Mouse (Mus musculus) midbrain, embryonic 14.5 days (tissue): ENCODE measurements around the gene Kcna1. TPM values are rescaled to one million over a fixed set of nuclear protein-coding genes. Genes with fewer than 3 reads are reported as not detected.
A peak's percentile ranks its signal among the peaks of the same experiment; 100 is the strongest.

Experiments
- ATAC-seq: fragments of 200-750 bp; cut with Nextera tagmentation; 2 replicates; pipeline ENCODE4 v1.8.0; 2017; ENCODE audit warnings: moderate number of reproducible peaks, moderate library complexity; ENCODE audit not compliant: low FRiP score, low TSS enrichment
- DNase-seq: peaks from one replicate; pipeline ENCODE4 v3.0.0-alpha.2; 2015
- H3K27ac ChIP-seq: fragments of 300-500 bp; sonication (generic); replicated peaks from 2 replicates; pipeline ENCODE4 v1.5.1; 2014; ENCODE audit warnings: mild to moderate bottlenecking, low read depth, low read length, moderate library complexity
- H3K27me3 ChIP-seq: fragments of 300-500 bp; sonication (generic); 2 replicates; pipeline ENCODE4 v1.6.1; 2014; ENCODE audit warnings: low read length, control low read depth, mixed read lengths; ENCODE audit not compliant: control insufficient read depth, insufficient read depth
- H3K36me3 ChIP-seq: fragments of 300-500 bp; sonication (generic); 2 replicates; pipeline ENCODE4 v1.6.1; 2014; ENCODE audit warnings: low read length, control low read depth; ENCODE audit not compliant: control insufficient read depth, insufficient read depth
- H3K4me1 ChIP-seq: fragments of 300-500 bp; sonication (generic); 2 replicates; pipeline ENCODE4 v1.6.1; 2014; ENCODE audit warnings: mild to moderate bottlenecking, antibody characterized with exemption, low read length, control low read depth; ENCODE audit not compliant: control insufficient read depth, insufficient read depth
- H3K4me2 ChIP-seq: fragments of 300-500 bp; sonication (generic); 2 replicates; pipeline ENCODE4 v1.6.1; 2014; ENCODE audit warnings: mild to moderate bottlenecking, low read length, moderate library complexity
- H3K4me3 ChIP-seq: fragments of 300-500 bp; sonication (generic); replicated peaks from 2 replicates; pipeline ENCODE4 v1.5.1; 2014; ENCODE audit warnings: low read depth, low read length
- H3K9ac ChIP-seq: fragments of 300-500 bp; sonication (generic); replicated peaks from 2 replicates; pipeline ENCODE4 v1.6.1; 2014; ENCODE audit warnings: mild to moderate bottlenecking, low read length, moderate library complexity
- H3K9me3 ChIP-seq: fragments of 300-500 bp; sonication (generic); 2 replicates; pipeline ENCODE4 v1.6.1; 2016; ENCODE audit warnings: low read length, control low read depth, mixed read lengths; ENCODE audit not compliant: control insufficient read depth
- WGBS: fragments of 180-500 bp; shearing (Covaris S2); extraction: QIAGEN DNeasy Blood & Tissue Kit; methylation state at CpG from one replicate; pipeline ENCODE4 v1.1.7; 2014; 5-methylcytosine and 5-hydroxymethylcytosine counted together
- polyA plus RNA-seq: library from polyadenylated mRNA; unstranded; fragments of >200 nt; fragmentation: Nextera tagmentation; extraction: Ambion mirVana; gene quantifications from 2 replicates; pipeline ENCODE4 v1.2.1, GENCODE M21; 2014

Kcna1 gene
- polyA plus RNA-seq, 1 experiment from 2014 or later, result 0.95 TPM

DNA sequence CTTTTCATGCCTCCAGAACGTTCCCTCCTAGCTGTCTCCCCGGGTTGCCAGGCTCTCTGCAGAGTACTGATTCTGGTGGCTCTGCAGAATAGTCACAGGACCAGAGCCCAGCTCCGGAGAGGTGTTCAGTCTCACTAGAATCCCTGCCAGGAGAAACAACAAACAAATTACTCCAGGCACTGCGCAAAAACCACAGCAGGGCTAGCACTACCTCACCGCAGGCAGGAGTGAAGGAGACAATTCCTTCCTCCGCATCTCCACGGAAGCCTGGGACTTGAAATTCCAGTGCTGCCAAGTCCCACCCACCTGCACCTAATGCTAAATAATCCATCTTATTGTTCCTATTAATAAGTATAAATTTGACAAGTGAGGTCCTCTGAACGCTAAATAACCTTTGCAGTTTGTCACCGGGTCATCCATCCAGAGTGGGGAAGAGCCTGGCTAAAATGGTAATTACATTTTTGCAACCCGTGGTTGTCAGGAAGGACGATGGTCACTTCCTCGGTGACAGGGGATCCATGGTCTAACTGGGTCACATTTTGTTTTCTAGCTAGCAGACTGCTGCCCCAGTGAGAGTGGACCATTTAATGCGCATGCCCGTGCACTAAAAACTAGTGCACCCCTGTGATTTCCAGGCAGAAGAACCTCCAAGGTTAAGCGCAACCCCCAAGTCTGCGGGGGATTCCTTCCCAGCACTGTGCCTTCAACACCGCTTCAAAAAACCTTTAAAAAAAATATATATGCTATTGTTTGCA, 36.8 kb downstream of the Kcna1 start:
- Histone ChIP-seq H3K4me1 (peaks cover 4% of the 10 kb centered on the region; the same call in 1 of the 2 replicates), H3K27me3 (no peaks in the 10 kb centered on the region), H3K4me3 (no peak overlapping the region), H3K9me3 (no peaks in the 10 kb centered on the region), H3K36me3 (no peaks in the 10 kb centered on the region), H3K27ac (no peak overlapping the region), H3K4me2 (no peak overlapping the region), H3K9ac (no peak overlapping the region)
- no peak for DNase-seq
- 70% methylated on average over 17 of the region's 17 CpGs for WGBS
- ATAC-seq, result no peak

DNA sequence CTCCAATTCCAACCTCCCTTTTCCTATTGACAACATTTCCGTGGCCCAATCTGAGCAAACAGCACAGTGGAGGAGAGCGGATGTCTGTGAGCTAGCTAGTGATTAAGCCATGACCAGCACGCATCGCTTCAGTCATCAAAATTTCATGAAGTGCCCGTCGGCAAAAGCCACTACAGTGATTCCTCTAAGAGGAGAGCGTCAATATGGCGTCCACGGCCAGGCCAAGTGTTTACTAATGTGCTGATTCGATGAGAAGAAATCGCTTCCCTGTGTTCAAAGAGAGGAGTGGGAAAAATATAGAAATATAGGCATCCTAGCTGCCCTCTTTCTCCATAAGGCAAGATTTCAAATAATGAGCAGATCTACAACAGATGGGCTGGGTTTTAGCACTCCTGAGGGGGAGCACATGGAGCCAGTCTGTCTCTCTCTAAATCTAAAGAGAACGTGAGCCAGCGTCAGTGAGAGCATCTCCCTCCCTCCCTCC, 44.3 kb downstream of the Kcna1 start:
- DNase-seq (peak; percentile 61), ATAC-seq (peak; percentile 46; the same call in 1 of the 2 replicates)
- H3K36me3 ChIP-seq, result no peaks in the 10 kb centered on the region
- WGBS, result 71% methylated on average over 13 of the region's 13 CpGs
- H3K9ac ChIP-seq, result no peak overlapping the region
- no peak overlapping the region for H3K4me2 ChIP-seq
- H3K27ac ChIP-seq, result 0 out of 2 replicates have a peak overlapping the region, but pooled peaks have one; percentile 16
- H3K4me3 ChIP-seq, result no peak overlapping the region
- H3K27me3 ChIP-seq, result no peaks in the 10 kb centered on the region
- no peaks in the 10 kb centered on the region for H3K4me1 ChIP-seq
- H3K9me3 ChIP-seq, result no peaks in the 10 kb centered on the region

GRCm38 (mm10) chr6:126599201-126599995, 46.8 kb downstream of the Kcna1 start:
- Histone ChIP-seq H3K27ac (no peak overlapping the region), H3K36me3 (no peaks in the 10 kb centered on the region), H3K4me2 (no peak overlapping the region), H3K9me3 (no peaks in the 10 kb centered on the region), H3K27me3 (no peaks in the 10 kb centered on the region), H3K9ac (no peak overlapping the region), H3K4me3 (no peak overlapping the region), H3K4me1 (no peaks in the 10 kb centered on the region)
- DNase-seq (no peak), ATAC-seq (no peak)
- WGBS, result 84% methylated on average over 3 of the region's 3 CpGs

DNA sequence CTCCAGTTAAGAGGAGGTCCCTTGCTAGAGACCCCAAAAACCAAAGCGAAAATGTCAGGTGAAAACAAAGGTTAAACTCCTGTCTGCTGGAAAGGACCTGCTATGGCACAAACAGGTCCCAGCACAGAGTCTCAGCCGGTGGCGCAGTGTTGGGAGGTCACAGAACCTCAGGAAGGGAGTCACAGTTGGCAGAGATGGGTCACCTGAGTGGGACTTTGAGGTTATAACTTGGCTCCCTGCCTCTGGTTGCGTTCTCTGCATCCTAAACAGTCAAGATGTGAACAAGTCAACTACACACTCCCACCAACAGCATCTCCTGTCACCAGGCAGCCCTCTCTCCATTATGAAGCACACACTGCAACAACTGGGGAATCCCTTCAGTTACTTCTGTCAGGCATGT, 48.4 kb downstream of the Kcna1 start:
- Histone ChIP-seq H3K27ac (no peak overlapping the region), H3K36me3 (no peaks in the 10 kb centered on the region), H3K4me2 (no peak overlapping the region), H3K9me3 (no peaks in the 10 kb centered on the region), H3K9ac (no peak overlapping the region), H3K4me1 (no peaks in the 10 kb centered on the region), H3K27me3 (no peaks in the 10 kb centered on the region), H3K4me3 (no peak overlapping the region)
- 90% methylated on average over 4 of the region's 4 CpGs for WGBS
- no peak for ATAC-seq
- DNase-seq, result no peak

DNA sequence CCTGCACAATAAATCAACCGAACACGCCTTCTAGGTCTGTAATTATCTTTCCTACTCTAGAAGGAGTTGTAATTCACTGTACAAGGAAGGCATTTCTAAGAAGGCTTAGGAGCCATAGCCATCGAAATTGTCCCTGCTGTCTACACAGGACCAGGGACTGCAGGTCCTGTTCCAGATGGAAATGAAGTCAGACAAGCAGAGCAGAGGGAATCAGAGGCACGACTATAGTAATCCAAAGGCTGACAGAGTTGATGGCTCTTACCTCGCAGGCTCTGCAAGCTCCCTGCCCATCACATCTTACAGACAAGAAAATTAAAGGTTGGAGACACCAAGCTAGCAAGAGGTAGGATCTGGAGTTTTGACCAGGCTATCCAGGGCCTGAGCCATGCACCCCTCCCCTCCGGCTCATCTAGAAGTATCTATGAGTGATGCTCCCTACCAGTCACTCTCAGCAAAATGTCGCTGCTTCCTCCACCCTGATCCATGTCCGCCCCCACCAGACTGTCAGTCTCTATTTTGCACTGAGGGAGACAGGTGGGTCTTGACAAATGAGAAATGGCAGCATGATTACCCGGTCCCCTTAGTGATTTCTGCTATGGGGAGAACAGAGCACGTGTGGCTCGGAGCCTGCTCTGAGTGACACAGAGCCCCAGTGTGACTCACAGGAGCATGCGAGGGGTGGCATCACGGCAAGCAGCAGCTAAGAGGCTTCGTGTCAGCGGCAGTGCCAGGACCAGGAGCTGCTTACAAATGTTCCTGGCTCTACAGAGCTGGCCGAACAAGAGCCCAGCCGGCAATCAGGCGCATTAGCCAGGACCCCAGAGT, 50.2 kb downstream of the Kcna1 start:
- Histone ChIP-seq H3K36me3 (no peaks in the 10 kb centered on the region), H3K4me3 (no peak overlapping the region), H3K9me3 (no peaks in the 10 kb centered on the region), H3K4me1 (no peaks in the 10 kb centered on the region), H3K27ac (no peak overlapping the region), H3K4me2 (no peak overlapping the region), H3K9ac (no peak overlapping the region), H3K27me3 (no peaks in the 10 kb centered on the region)
- WGBS, result 74% methylated on average over 18 of the region's 18 CpGs
- no peak for DNase-seq
- no peak for ATAC-seq

GRCm38 (mm10) chr6:126595130-126595529, 51.1 kb downstream of the Kcna1 start:
- H3K4me3 ChIP-seq, result no peak overlapping the region
- H3K4me1 ChIP-seq, result no peaks in the 10 kb centered on the region
- no peak overlapping the region for H3K9ac ChIP-seq
- no peak overlapping the region for H3K4me2 ChIP-seq
- ATAC-seq, result no peak
- H3K27ac ChIP-seq, result no peak overlapping the region
- no peaks in the 10 kb centered on the region for H3K36me3 ChIP-seq
- DNase-seq, result no peak
- WGBS, result 35% methylated on average over 5 of the region's 5 CpGs
- no peaks in the 10 kb centered on the region for H3K9me3 ChIP-seq
- H3K27me3 ChIP-seq, result no peaks in the 10 kb centered on the region

DNA sequence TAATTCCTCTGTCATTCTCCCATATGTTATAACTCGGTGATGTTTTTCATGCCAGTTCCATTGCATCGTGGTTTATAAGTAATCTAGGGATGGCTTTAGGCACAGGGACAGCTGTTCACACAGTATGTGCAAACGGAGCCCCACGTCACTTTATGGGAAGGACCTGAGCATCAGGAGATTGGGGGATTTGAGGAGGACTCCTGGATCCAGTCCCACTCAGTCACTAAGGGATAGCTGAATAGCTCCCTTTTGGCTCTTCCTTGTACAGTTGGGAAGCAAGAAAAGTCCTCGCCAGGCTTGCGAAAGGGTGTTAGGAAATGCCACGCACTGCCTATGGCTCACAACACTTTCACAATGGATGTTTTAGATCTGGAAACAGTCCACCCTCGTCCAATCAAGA, 51.8 kb downstream of the Kcna1 start:
- 74% methylated on average over 8 of the region's 8 CpGs for WGBS
- no peaks in the 10 kb centered on the region for H3K4me1 ChIP-seq
- ATAC-seq (no peak), DNase-seq (no peak)
- H3K9me3 ChIP-seq, result no peaks in the 10 kb centered on the region
- H3K27ac ChIP-seq, result no peak overlapping the region
- H3K9ac ChIP-seq, result no peak overlapping the region
- H3K4me2 ChIP-seq, result no peak overlapping the region
- H3K4me3 ChIP-seq, result no peak overlapping the region
- no peaks in the 10 kb centered on the region for H3K27me3 ChIP-seq
- no peaks in the 10 kb centered on the region for H3K36me3 ChIP-seq

DNA sequence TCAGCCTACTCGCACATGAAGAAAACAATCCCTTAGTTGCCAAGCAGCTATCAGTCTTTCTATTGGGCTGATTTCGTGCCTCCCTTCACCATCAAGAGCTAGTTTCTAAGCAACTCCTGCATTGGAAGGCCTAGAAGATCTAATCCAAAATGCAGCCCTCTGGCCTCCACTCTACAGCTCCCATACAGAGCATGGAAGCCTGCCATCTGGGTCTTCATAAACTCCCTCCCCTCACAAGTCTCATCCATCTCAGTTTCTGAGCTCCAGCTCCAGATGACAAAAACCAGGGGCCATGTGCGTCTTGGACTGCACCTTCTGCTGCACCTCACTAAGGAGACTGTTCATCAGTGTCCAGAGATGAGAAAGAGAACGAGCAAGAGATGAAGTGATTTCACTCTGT, 52.8 kb downstream of the Kcna1 start:
- no peaks in the 10 kb centered on the region for H3K36me3 ChIP-seq
- H3K9me3 ChIP-seq, result no peaks in the 10 kb centered on the region
- H3K4me2 ChIP-seq, result no peak overlapping the region
- no peak overlapping the region for H3K9ac ChIP-seq
- ATAC-seq, result no peak
- no peak overlapping the region for H3K4me3 ChIP-seq
- DNase-seq, result no peak
- H3K27me3 ChIP-seq, result no peaks in the 10 kb centered on the region
- no peaks in the 10 kb centered on the region for H3K4me1 ChIP-seq
- 86% methylated on average over 4 of the region's 4 CpGs for WGBS
- no peak overlapping the region for H3K27ac ChIP-seq
